Mouse (Mus musculus): ENCODE results near the gene Rbm41.
A peak's percentile ranks its signal among the peaks of the same experiment; 100 is the strongest.

The Rbm41 gene

DNA sequence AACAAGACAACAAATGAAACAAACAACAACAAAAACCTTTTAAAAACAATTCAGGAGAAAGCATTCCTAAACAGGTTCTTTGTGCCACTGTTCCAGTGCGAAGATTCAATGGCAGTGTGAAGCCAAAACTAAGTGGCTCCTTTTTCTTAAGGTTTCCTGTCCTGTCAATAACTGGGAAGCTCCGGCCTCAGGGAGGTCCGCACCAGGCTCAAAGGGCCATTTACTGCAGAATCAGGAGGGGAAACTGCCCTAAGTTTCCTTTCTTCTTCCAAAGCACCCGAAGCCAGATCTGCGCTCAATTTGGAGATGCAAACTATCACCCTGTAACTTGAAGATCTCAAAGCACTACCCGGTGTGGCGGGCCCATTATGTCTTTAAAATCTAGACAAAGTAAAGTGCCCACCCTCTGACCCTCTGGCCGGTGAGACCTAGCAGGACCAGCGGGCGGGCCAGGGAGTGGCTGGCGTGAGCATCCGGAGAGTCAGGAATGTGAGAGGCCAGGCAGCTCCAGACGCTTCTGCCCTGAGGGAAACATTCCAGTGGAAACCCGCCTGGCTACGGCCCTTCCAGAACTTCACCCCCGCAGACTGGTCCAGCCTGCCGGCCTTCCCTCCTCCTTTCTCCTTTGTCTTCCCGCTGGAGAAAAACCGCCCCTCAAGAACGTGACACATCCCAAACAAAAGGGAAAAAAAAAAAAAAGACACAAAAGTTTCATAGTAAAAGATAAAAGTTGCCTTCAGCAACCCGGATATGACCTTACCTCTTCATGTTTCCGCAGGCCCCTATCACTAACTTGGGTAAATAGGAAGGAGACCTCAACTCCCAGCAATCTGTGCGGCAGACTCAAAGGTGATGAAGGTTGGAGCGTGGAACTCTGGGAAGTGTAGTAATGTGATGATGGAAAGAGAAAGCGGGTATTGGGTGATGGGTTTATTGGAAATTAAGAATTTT lies at the start of gene Rbm41:
Gene Rbm41, minus strand, starts transcription at position 856 of the 951 bp plus-strand sequence.
- DNase-seq (ENCODE audit: low spot score): peak; percentile 55

DNA sequence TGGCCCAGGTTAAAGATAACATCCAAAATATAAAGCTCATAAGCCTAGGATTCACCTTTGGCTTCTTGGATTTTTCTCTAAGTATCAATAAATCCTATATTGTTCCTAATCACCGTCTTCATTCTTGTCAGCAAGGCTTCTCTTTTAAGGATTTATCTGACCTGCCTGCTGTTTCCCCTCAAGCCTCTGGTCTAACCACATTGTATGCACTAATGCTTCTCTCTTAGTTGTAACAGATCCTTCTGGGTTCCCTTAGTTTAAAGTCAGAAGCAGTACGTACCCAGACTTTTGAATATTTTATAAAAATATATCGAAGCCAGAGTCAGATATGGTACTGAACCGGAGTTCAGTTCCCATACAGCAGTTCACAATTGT lies 283 bp upstream of the Rbm41 start:
- no peak for DNase-seq (ENCODE audit: low spot score)

DNA sequence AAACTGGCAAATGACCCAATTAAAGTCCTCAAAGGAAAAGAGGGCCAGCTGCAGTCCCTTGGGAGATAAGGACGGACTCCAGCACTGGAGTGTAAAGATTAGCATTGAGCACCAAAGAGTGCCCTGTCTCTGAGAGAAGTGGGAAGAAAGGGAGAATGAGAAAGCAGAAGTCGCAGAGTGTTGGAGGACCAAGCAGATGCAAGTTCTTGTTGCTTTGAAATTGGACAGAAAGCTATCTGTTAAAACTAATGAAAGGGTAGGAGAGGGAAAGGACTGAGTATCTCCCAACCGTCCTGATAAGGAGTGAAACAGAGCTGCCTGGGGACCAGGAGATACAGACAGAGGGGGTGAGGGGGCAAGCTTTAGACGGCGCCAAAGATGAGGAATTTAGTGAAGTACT lies 16.3 kb downstream of the Rbm41 start:
- no peak for DNase-seq (ENCODE audit: low spot score)

DNA sequence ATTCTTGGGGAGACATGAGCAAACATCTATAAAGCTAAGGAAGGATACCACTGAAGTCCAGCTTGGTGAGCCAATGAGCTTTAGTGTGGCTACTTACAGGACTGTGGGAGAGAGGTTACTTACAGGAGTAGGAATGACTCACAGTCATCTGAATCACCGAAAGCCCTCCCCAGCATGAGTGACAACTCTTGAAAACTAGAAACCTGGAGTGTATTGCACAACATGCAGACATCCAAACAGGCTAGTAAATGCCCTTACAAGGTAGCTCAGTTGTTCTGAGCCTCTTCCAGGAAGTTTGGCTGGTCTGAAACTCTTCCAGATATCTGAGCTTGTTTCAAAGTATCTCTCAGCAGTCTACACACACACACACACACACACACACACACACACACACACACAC lies 64.9 kb downstream of the Rbm41 start:
- peak; percentile 5 for DNase-seq (ENCODE audit: low spot score)

DNA sequence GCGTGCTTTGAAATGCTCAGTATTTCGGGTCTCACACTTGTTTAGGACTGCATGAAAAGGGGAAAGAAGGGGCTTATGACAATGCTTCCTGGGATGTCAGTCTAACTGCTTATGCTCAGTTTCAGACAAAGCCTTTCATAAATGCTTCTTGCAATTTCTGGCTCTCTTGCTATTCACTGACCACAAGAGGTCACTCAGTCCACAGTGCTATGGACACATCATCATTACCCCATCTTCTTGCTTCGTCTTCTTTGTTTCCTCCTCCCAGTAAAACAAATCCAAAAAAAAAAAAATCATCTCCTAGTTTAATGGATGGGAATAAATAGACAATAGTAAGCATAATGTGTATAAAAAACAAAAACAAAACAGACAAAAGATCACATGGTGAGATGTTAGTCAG lies 65.9 kb downstream of the Rbm41 start:
- no peak for DNase-seq (ENCODE audit: low spot score)

DNA sequence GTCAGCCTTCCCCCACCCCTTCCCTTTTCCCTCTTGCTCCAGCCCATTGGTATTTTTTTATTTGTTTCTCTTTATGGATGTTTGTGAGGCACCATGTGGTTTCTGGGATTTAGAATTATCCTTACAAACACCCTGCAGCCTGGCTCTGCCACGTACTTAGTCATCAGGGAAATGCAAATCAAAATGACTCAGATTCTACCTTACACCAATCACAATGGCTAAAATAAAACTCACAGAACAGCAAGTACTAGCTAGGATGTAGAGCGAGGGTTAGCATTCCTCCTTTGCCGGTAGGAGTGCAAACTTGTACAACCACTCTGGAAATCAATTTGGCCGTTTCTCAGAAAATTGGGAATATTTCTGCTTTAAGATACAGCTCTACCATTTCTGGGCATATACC lies 77.8 kb downstream of the Rbm41 start:
- DNase-seq (ENCODE audit: low spot score): no peak

DNA sequence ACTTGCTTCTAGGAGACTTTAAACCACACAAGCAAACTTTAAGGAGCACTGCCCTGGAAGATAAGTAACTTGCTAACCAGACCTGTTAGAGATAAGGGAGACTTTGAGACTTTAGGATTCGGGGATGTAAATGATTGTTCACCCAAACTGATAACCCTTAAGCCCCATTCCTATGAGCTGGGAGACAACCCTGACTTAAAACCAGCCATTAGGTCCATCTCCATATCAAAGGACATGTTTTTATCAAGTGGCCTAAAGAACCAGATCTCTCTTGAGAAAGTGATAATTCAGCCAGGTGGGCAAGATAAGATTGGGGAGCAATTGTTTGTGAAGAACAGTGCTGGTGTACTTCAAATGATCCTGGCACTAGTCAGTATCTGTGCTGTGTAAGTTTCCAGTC lies 107.0 kb downstream of the Rbm41 start:
- no peak for DNase-seq (ENCODE audit: low spot score)

DNA sequence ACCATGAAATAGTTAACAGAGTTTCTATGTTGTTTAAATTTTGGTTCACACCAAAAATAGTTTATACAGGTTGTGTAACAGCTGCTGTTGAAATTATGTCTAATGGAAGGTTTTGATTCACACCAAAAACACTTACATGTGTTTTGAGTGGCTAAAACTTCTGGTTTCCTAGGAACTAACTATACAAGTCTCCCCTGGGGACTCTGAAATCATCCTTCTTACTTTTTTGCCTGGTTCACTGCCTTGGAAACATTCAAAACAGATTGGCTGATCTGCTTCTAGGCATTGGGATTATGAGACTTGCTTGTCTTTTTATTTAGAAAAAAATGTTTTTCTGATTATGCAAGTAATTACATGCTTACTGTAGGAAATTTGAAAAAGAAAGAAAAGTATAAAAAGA lies 115.2 kb downstream of the Rbm41 start:
- DNase-seq (ENCODE audit: low spot score): no peak

DNA sequence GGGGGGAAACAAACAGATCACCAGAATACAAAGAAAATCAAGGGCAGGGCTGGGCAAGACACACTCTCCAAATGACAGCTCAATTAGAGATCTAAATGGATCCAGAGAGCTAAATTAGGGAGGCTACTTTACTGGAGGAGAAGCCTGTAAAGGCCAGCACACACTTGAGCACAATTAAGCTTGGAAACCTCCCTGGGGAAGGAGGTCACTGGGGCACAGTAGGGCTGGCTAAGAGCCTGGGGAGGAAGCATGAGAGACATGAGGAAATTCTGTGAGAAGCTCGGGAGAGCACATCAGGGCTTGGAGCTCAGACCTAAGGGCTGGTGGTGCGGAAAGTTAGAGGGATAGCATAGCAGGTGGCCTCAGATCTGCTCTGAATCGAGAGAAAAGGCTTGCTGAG lies 120.5 kb downstream of the Rbm41 start:
- DNase-seq (ENCODE audit: low spot score): no peak

- DNase-seq (ENCODE audit: low spot score): no peak
These were observed 121.3 kb downstream of the Rbm41 start for GRCm38 (mm10) chrX:139877105-139877504.

DNA sequence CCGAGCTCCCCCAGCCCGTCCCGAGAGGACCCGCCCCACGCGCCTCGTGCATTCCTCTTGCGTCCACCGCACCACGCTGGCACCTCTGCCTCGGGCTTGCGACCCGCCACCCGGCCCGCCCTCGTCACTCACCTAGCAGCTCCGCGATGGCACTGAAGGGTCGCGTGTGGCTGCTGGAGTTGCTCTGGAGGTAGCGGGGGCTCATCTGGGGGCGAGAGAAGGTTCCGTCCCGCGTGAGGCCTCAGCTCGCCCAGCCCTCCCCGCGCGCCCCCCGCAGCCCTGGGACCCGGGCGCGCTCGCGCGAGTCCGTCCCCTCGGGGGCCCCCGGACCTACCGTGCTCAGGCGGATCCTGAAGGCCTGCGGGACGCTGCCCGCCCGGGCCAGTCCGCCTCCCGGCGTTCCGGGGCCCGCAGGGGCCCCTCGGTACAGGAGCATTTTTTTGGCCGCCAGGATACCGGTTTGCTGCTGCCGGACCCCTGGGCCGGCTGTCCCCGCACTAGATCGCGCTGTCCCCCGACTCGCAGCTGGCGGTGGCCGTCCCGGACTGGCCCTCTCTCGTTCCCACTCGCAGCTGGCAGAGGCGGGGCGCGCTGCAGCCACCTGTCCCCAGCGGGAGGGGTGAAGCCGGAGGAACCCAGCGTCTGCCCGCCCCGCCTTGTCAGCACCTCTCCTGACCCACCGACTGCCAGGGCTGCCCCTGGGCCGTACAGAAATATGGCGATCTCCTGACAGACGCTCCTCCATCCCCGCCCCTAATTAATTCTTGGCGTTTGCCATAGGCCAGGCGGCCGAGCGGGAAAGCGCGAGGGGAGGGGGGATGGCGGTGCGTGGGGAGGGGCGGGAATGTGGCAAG lies 127.2 kb downstream of the Rbm41 start, which contains the start of gene Morc4:
Gene Morc4, minus strand, starts transcription at position 740 of the 854 bp plus-strand sequence.
- DNase-seq (ENCODE audit: low spot score): peak; percentile 66

DNA sequence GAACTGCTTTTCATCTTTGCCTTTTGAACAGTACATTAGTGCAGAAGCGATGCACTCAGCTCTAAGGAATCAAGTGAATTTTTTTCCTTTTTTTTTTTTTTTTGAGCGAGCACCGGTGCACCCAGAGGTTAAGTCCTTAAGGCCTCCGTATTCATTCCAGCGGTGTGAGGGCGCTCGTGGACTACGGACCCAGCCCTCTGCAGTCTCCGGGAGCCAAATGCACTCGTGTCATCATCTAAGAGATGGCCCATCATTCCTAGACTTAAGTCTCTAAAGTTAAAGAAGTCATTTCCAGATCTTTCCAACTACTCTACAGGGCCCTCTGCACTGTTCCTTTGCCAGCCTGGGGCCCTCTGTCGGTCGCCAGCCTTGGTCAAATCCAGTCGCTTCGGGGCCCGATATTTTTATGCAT lies 128.1 kb downstream of the Rbm41 start:
- DNase-seq (ENCODE audit: low spot score): peak; percentile 16

- no peak for DNase-seq (ENCODE audit: low spot score)
These were observed 139.0 kb downstream of the Rbm41 start for GRCm38 (mm10) chrX:139859402-139859801.

DNA sequence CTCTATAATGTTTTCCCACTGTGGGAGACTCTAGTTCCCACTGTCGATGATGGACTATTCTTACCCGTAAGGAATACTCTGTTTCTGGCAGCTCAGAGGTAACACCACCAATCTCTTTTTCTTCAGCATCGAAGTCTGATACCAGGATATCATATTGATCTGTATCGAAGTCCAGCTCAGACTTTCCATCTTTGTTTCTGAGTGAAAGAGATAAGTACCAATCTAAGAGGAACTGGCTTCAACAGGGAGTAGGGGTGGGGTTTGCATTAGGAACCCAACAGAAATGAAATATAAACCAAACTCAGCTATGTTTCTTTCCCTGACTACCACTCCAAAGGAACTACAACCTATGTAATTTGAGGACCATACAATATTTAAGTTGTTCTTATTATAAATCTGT lies 143.6 kb downstream of the Rbm41 start:
- no peak for DNase-seq (ENCODE audit: low spot score)

GRCm38 (mm10) chrX:139841091-139841490 lies 157.3 kb downstream of the Rbm41 start:
- no peak for DNase-seq (ENCODE audit: low spot score)
